Mouse (Mus musculus) kidney, adult 11 months (tissue): Measurements from ENCODE around the gene Mlxip.

ENCODE experiments used
- DNase-seq: peaks from one replicate; pipeline ENCODE4 v3.0.0; 2022

Mlxip gene

DNA sequence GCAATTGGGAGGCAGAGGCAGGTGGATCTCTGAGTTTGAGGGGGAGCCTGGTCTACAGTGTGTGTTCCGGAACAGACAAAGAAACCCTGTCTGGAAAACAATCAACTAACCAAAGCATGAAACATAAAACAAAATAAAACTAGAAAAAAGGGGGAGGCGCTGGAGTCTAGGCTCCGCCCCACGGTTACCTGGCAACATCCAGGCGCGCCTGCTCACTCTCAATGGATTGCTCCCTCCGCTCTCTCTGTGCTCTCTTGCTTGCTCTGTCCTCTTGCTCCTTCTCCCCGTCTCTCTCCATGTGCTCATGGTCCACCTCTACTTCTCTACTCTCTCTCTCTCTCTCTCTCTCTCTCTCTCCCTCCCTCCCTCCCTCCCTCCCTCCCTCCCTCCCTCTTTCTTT is 11.9 kb upstream of the Mlxip start:
- DNase-seq, result no peak

DNA sequence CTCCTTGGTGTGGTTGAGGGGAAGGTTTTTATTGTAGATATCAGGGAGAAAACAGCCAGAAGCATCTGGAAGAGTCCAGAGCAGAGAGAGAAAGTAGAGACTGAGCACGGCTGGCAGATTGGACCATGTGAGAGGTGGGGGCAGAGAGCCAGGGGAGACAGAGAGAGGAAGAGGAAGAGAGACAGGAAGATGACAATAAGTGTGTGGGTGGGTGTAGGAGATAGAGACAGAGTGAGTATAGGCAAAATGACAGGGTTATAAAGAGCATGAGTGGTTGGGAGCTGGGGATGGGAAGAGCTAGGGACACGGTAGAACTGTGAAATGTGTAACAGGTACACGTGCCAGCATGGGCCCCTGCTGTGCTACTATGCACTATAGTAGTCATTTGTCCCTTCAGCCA is 6.1 kb upstream of the Mlxip start:
- no peak for DNase-seq

DNA sequence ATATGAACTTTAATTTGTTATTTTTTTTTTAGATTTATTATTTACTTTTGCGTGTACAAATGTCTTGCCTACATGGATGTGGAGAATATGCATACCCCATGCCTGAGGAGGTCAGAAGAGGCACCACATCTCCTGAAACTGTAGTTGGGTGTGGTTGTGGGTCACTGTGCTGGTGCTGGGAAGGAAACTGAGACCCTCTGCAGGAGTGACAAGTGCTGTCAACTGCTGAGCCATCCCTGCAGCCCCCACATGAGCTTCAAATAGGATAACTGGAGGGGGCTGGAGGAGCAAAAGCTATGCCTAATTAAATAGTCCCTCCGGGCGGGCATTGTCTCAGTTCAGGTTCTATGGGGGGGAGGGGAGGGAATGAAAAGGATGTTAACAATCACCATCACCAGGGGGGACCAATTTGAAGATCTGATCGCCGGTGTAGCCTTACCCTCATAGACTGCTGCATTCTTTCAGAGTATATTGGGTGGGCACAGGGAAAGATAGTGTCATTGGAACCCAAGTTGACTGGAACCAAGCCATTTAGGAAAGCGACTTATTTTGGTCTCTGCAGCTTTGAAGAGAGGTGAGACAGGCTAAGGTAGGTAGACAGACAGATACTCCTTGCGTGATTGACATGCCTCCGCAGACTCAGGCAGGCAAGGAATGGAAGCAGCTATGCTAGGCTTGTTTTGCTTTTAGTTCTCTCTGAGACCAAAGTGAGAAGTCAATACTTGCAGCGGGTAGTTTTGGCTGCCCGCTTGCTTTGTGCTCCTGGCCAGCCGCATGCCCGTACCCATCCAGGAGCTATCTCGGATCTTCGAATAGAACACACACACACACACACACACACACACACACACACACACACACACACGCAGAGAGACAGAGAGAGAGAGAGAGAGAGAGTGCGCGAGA is 3.8 kb upstream of the Mlxip start:
- DNase-seq, result no peak

DNA sequence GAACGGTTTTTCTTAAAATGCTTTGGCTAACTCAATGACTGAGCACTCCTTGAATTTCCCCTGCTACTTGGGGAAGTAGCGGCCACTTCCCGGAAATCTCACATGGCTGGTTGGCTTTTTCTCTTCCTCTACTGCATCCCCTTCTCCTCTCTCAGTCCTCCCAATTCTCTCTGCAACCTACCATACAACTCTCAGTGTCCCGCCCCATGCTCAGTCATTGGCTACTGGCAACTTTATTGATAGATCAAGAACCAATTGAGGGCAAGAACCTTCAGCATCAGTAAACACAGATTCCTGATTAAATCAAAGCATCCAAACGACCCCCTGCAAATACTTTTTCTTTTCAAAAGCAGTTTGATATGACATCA is 3.2 kb upstream of the Mlxip start:
- no peak for DNase-seq

DNA sequence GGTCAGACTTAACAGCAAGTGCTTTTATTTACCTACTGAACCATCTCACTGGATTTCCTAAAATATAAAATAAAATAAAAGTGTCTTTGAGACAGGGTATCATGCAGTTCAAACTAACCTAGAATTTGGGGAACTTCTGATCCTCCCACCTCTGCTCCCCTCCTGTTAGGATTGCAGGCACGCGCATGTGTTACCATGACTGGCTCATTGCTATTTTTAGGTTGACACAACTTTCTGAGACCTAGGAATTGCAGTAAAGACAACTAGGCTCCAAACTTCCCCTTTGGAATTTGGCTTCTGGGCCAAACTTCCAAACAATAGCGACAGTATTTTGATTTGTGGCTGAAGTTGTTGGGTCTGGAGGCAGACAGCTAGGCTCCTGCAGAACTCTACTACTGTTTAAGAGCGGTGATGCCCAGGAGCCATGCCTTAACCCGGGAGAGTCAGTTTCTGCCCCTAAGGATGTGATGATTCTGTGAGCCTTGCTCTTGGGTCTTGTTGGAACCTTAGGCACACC is 754 bp upstream of the Mlxip start:
- DNase-seq, result no peak

DNA sequence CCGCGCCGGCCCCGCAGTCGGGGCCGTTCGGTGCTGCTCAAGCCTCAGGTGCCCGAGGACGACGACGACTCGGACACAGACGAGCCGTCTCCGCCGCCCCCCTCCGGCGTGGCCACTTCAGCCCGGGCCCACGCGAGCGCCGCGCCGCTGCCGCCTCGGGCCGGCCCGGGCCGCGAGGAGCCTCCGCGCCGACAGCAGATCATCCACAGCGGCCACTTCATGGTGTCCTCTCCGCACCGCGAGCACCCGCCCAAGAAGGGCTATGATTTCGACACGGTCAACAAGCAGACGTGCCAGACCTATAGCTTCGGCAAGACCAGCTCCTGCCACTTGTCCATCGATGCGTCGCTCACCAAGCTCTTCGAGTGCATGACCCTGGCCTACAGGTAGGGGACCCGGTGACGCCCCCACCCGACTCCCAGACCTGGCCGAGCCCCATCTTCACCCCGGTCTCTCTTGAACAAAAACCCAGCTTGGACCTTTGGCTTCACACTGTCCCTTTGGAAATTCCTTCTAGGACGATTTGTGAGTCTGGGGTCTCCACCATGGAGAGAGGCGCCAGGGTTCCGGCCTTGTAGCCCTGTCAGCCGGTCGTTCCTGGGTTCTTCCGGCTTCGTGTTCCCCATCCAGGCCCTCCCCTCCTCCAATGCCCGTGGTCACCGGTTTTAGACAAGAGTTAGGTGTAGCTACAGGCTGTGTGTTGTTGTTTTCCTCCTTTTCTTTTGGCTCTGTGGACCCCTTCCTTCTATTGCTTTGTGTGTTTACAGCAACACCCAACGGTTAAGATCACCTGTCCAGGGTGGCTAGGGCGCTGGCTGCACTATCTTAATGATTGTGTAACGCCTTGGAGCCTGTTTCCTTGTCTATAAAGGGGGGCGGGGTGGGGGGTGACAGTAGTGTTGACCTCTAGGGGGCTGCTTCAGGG is 621 bp downstream of the Mlxip start:
- DNase-seq, result no peak

DNA sequence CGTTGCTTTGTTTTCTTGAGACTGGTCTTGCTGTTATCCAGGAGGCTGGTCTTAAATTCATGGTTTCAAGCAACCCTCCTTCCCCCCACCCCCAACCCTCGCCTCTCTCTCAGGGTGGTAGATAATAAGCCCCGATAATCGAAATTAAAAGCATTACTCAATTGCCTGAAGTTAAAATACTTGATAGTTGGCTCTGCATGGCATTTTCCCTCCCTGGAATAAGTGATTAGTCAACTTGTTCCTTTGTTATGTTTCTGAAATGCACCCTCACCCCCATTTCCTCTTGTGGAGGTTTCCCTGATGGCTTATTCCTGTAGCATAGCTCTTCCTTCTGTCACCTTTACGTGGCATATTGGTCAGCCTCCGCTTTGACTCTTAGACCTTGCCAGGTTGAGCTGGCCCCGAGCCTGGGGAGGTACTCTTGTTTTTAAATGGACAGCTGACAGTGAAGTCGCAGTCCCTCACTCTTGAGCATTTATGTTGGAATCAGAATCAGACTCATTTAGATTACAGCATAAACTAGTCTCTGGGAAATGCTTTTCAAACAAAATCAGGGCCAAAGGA is 2.4 kb downstream of the Mlxip start:
- no peak for DNase-seq

DNA sequence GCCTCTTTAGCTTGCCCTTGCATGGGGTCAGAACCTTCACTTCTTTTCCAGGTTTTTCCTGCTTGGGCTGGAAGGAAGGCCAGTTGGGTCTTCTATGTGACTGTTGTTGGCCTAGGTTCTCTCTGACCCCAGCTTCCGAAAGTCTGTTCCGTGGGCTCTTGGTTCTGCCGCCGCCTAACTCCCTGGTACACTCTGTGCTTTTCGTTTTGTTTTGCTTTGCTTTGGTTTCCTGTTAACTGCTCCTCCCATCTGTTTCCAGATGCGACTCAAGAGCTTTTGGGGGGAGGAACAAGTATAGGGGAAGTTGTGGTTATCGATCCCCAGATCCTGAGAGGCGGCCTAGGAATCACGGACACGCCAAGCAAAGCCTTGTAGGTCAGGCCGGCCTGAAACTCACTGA is 3.2 kb downstream of the Mlxip start:
- DNase-seq, result no peak

DNA sequence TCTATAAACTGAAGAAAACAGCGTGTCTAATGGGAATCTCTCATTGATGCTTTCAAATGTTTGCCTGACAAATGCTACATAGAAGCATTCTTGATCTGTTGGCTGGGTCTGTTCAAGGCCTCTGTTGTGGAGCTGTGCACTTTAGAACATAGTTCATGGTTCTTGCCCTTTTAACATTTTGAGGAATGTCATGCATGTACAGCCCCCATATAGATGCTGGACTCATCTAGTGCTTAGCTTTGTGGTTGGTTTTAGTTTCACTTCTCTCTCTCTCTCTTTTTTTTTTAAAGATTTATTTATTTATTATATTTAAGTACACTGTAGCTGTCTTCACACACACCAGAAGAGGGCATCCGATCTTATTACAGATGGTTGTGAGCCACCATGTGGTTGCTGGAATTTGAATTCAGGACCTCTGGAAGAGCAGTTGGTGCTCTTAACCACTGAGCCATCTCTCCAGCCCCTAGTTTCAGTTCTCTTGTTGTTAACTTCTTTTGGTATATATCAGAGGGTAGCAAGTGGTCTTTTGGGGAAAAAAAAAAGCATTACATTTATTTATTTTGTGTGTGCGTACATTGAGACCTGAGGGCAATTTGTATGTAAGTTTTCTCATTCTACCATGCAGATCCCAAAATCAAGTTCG is 4.4 kb downstream of the Mlxip start:
- DNase-seq, result no peak

DNA sequence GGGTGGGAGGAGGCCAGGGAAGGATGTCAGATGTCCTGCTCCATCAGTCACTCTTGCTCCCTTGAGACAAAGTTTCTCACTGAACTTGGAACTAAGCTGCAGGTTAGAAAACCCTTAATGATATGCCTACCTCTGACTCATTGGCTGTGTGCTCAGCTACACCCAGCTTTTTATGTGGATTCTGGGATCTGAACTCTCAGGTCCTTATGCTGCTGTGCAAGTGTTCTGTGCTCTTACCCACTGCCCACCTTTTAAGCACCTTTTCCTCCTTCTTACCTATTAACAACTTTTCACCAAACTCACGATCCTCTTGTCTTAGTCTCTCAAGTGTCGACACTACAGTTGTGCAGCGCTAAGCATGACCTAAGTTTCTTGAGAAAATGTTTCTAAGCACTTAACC is 9.9 kb downstream of the Mlxip start:
- DNase-seq, result no peak

DNA sequence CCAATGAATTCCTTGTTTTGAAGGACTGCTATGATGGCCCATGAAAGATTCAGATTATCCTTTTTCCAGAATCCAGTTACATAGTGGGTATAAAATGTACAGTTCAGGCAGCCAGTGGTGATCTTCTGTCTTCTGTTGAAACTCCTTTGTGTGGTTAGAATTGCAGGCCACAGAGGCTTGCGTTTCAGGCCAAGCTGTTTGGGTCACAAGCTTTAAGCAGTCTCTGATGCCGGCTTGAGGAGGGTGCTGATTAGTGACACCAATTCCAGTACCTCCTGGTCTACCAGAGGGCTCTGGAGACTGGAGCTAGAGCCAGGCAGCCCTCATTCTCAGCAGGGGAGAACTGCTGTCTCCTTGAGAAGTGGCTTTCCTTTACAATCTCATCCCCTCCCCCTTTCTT is 12.4 kb downstream of the Mlxip start:
- no peak for DNase-seq

DNA sequence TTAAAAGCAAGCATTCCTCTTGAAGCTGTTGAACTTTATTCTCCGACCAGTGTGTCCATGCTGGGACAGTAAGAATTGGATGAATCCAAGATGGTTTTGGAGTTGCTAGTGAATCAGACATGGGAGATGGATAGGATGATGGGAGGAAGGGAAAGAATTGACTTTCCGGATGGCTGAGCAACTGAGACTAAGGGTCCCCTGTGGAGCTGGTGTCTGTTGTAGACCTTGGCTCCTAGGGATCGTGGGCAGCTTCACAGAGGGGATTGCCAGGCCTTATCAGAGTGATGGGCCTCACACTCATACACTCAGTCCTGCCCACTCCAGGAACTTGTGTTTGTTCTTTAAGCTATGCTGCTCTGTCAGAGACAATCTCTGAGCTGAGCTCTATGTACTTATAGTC is 13.6 kb downstream of the Mlxip start:
- no peak for DNase-seq

DNA sequence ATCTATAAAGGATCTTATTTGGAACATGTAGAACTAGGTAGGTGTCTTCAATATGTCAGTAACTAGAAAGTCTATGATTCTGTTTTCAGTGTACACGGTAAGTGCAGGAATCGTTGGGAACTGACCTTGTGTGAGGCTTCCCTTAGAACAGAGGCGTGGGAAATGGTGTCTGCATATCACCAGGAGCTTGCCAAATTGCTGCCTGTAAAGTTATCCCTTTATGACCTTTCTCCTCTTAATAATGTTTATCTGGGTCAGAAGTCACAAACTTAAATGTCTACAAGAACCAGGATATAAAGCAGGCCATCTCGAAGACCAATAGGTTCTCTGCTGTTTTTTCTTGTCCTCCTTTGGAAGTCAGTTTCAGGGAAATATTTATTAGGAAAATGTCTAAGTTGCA is 17.6 kb downstream of the Mlxip start:
- no peak for DNase-seq

DNA sequence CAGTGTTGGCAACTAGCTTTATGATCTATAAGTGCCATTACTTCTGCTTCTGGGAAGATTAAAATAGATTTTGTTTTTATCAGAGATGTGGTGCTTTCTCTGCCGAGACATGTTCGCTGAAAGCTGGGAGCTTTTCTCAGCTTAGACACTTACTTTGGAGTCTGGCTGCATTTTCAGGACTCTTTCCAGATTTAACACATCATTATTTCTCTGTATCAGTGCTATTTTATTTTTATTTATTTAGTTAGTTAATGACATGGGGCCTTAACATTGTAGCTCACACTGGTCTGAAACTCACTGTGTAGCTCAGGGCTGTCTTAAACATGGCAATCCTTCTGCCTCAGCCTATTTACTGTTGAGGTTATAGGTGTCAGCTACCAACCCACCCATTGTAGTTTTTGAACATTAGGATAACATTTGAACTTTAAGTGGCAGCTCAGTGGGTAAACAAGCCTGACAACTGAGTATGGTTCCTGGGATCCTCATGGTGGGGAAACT is 19.3 kb downstream of the Mlxip start:
- DNase-seq, result no peak

DNA sequence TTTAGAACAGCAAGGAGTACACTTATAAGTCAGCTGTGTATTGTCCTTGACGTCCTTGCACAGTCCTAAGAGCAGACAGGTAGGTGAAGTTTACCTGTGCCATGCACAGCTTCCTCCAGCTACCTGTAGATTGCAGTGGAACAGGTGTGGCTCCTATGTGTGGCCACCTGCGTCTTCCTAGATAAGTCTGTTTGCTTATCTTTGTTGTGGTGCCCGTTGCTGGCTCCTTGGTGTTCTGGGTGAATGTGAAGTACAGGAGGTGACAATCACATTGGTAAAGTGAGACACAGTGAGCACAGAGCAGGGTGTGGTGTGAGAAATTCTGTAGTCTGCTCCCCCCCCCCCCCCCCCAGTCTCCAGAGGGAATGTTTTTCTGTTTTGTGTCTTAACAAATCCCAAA is 21.6 kb downstream of the Mlxip start:
- DNase-seq, result no peak

DNA sequence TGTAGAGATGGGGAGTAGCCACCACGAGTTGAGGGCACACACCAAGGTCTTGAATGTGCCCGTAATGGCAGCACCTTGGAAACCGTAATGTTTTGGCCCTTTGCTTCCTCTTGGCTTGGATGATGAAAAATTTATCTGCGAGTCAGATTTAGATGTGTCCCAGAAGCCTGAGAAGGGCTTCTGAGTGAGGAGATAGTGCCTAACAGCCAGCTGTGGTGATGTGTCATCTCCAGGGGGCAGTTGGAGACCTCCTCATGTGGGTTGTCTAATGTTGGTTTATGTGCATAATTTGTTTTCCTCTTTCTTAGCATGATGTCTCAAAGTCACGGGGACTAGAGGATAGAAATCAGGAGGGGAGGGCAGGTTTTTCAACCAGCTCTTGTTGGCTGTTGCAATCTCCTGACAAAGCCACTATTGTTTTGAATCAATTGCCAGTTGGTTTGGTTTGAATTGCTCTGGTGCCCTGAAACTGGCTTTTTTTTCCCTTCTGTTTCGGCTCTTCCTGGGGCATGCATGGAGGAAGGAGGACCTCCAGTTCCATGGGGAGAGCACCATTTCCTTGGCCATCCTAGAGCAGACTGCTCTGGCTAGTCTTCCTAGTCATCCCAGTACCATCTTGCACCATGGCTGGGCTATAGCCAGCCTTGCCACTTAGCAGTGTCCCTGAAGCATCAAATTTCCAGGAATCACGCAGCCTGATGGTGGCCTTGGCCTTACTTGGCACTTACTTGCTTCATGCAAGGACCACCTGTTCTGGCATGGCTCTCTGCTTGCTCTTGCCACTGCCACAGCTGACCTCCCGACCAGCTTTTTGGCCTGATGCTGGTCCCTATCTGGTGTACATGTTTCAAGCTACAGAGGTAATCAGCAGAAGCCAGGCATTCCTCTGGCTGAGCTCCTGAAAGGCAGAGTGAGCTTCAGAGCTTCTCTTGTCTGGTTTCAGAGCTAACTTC is 22.2 kb downstream of the Mlxip start:
- no peak for DNase-seq

DNA sequence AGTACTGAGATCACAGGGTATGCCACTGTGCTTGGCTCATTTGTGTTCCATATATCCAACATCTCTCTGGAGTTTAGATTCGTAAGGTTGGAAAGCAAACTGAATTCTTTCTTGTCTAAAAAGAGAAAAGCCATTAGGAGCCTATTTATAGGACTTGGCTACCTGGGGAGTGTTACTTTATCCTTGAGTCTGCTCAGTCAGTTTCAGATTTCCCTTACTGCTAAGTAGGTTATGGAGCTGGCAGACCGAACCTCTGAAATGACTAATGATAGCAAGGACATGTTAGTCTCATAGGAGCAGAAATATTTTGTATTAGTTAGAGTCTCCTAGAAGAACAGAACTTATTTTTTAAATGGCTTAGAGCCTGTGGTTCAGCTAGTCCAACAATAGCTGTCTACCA is 29.3 kb downstream of the Mlxip start:
- DNase-seq, result no peak

DNA sequence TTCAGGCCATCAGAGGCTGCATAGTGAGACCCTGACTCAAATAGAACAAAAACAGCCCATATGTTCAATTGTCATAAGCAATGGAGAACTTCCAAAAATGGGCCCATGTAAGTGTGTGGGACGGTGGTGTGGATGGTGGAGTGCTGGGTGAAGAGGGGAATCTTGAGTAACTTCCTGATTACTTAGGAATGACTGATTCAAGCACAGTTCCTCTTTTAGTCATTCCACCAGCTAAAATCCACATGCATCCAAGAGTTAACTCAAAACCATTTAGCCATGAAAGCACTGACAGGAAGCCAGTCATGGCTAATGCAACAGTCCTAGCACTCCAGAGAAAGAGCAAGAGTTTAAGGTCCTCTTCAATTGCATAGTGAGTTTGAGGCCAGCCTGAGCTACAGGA is 33.0 kb downstream of the Mlxip start:
- DNase-seq, result no peak

DNA sequence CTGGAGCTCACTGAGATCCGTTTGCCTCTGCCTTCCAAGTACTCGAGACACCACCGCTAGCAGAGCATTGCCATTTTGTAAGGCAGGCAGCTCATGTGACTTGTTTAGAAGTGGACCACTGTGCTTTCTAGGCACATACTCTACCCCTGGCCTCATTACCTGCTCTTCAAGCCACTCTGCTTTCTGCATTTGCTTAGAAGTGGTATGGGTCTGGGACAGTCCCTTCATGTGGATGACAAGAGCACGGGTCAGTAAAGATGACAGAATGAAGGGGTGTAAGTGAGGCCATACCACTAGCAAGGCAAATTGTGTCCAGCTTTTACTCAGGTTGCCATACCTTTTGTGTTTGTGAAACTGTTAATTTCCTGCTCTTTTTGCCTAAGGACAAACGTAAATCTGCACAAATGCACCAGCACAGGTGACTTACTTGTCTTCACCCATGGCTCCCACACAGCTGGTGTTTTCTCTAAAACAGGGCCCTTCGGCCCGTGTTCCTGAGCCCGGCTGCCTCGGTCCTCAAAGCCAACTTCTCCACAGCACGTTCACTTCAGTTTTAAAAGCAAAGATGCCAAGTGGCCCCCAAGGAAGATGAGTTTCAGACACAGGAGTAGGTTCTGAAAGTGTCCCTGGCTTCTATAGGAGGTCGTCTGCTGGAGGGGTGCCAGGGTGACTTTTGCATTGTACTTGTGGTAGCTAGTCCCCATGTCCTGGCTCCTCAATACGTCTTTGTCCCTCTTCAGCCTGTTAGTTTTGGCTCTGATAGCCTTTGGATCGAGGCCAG is 37.1 kb downstream of the Mlxip start:
- DNase-seq, result peak; percentile 43

DNA sequence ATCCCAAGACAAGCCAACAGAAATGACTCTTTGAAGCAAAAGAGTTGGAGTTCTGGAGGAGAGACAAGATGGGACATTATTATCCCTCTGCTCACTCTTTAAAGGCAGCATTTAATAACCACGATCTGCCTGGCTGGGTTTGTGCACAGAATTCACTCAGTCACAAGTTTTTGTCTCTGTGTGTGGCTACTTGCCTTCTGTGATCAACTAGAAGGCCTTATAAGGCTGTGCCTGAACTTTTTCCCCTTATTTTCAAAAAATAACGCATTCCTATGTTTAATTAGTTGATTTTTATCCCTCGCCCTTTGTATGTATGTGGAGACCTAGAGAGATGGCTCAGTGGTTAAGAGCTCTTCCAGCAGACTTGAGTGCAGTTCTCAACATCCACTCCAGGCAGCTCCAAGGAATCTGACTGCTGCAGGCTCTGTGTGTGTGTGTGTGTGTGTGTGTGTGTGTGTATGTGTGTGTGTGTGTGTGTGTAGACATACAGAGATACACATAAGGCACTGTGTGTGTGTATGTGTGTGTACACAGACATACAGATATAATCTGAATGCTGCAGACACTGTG is 37.8 kb downstream of the Mlxip start:
- no peak for DNase-seq
